Mouse (Mus musculus): ENCODE results near the gene Muc5ac. TPM values are rescaled to one million over a fixed set of nuclear protein-coding genes. Genes with fewer than 3 reads are reported as not detected.

Muc5ac gene
- polyA plus RNA-seq (2014; fragmentation: Illumina TruSeq; extraction: RNeasy Lipid Tissue Mini Kit (QIAGEN cat#74804); ENCODE audit: insufficient read depth, low read depth, low replicate concordance) = 0.19 TPM

GRCm38 (mm10) chr7:141788677-141789452, at the start of gene Muc5ac:
Gene Muc5ac (plus strand): TSS chr7:141788972.

DNA sequence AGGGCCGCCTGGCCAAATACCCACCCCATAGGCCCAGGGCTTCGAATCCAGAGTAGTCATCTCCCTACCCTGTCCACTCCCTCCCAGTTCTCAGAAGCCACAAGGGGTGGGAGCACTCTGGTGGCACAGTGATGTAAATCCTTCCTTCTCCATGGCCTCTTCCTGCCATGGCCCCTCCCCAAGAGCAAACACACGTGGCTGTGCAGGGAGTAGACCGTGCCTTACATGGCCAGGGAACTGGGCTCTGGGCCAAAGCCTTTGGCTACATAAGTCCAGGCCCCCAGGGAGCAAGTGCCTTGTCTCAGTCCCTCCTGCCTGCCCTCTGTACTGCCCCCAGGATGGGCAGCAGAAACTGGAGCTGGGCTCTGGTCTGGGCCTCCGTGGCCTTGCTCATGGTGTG, 50.0 kb downstream of the Muc5ac start, which contains the start of gene Muc5b:
Gene Muc5b, plus strand, starts transcription at position 292 of the 400 bp plus-strand sequence.

Other genes starting within 250 kb of the Muc5ac start
- 17.6 TPM for gene Chid1, start 249.1 kb upstream of the Muc5ac start, polyA plus RNA-seq (2014; fragmentation: Illumina TruSeq; extraction: RNeasy Lipid Tissue Mini Kit (QIAGEN cat#74804); ENCODE audit: insufficient read depth, low read depth, low replicate concordance)
- 28.1 TPM for gene Ap2a2, start 226.8 kb upstream of the Muc5ac start, polyA plus RNA-seq (2014; fragmentation: Illumina TruSeq; extraction: RNeasy Lipid Tissue Mini Kit (QIAGEN cat#74804); ENCODE audit: insufficient read depth, low read depth, low replicate concordance)
- not detected for gene Muc6, start 133.7 kb upstream of the Muc5ac start, polyA plus RNA-seq (2014; fragmentation: Illumina TruSeq; extraction: RNeasy Lipid Tissue Mini Kit (QIAGEN cat#74804); ENCODE audit: insufficient read depth, low read depth, low replicate concordance)
- gene Muc2, start 98.6 kb upstream of the Muc5ac start, polyA plus RNA-seq (2014; fragmentation: Illumina TruSeq; extraction: RNeasy Lipid Tissue Mini Kit (QIAGEN cat#74804); ENCODE audit: insufficient read depth, low read depth, low replicate concordance) = 0.23 TPM
- gene Muc5b, start 50.1 kb downstream of the Muc5ac start, polyA plus RNA-seq (2014; fragmentation: Illumina TruSeq; extraction: RNeasy Lipid Tissue Mini Kit (QIAGEN cat#74804); ENCODE audit: insufficient read depth, low read depth, low replicate concordance) = 3.3 TPM
- gene Tollip, start 129.5 kb downstream of the Muc5ac start, polyA plus RNA-seq (2014; fragmentation: Illumina TruSeq; extraction: RNeasy Lipid Tissue Mini Kit (QIAGEN cat#74804); ENCODE audit: insufficient read depth, low read depth, low replicate concordance) = 35.3 TPM
- gene Brsk2, start 160.8 kb downstream of the Muc5ac start, polyA plus RNA-seq (2014; fragmentation: Illumina TruSeq; extraction: RNeasy Lipid Tissue Mini Kit (QIAGEN cat#74804); ENCODE audit: insufficient read depth, low read depth, low replicate concordance) = not detected